Mouse (Mus musculus): ENCODE results near the gene Isl2. TPM values are rescaled to one million over a fixed set of nuclear protein-coding genes. Genes with fewer than 3 reads are reported as not detected.

Gene Isl2
- polyA plus RNA-seq, 1 experiment, result 4.8 TPM

DNA sequence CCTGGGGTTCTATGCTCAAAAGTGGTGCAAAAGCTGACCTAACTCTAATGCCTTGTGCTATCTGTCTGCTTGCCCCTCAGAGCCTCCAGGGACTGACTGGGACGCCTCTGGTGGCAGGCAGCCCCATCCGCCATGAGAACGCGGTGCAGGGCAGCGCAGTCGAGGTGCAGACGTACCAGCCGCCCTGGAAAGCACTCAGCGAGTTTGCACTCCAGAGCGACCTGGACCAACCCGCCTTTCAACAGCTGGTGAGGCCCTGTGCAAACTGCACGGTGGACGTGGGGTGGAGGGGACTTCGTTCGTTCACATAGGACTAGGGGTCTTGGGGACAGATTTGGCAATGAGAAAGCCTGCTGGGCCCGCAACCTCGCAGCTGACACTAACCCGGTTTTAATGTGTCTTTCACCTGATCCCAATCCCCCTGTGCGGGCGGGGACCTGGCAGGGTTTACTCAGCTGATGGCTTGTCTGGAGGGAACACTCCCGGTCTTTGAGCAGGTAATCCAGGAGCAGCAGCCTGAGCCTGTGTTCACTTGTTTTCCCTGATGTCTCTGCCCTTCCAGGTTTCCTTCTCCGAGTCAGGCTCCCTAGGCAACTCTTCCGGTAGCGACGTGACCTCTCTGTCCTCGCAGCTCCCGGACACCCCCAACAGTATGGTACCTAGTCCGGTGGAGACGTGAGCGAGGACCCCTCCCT lies 6.5 kb downstream of the Isl2 start:
- no peak overlapping the region for H3ac ChIP-seq (ENCODE audit: control insufficient read depth, insufficient read length, low read depth)
- no peak overlapping the region for H3K4me3 ChIP-seq (ENCODE audit: insufficient read depth, poor library complexity, severe bottlenecking)
- H3K36me3 ChIP-seq (ENCODE audit: control insufficient read depth, insufficient read depth), result no peaks in the 10 kb centered on the region
- no peaks in the 10 kb centered on the region for H3K27me3 ChIP-seq (ENCODE audit: control insufficient read depth, insufficient read depth, insufficient read length)
- no peak for TF ChIP-seq MAX (IDR thresholded peaks at IDR 0.05)
- TF ChIP-seq CTCF (IDR thresholded peaks at IDR 0.05; ENCODE audit: control insufficient read depth, insufficient read depth, insufficient read length), result no peak
- no peak for TF ChIP-seq FOSL1 (IDR thresholded peaks at IDR 0.05; ENCODE audit: insufficient read depth, low read length, poor library complexity, severe bottlenecking)
- TF ChIP-seq MYOD1 (IDR thresholded peaks at IDR 0.05; ENCODE audit: control insufficient read depth, insufficient read length, low read depth), result no peak
- TF ChIP-seq MYOG (IDR thresholded peaks at IDR 0.05; ENCODE audit: control insufficient read depth, extremely low read depth, insufficient read length), result no peak
- no peak for TF ChIP-seq USF1 (IDR thresholded peaks at IDR 0.05; ENCODE audit: low read depth)
- TF ChIP-seq CEBPB (IDR thresholded peaks at IDR 0.05; ENCODE audit: low read depth), result no peak
- H3K79me3 ChIP-seq (ENCODE audit: low read depth), result no peaks in the 10 kb centered on the region
- H3K79me2 ChIP-seq (ENCODE audit: control insufficient read depth, insufficient read depth), result no peaks in the 10 kb centered on the region

GRCm38 (mm10) chr9:55545556-55546175 lies 7.2 kb downstream of the Isl2 start:
- no peaks in the 10 kb centered on the region for H3K27me3 ChIP-seq (ENCODE audit: control insufficient read depth, insufficient read depth, insufficient read length)
- H3ac ChIP-seq (ENCODE audit: control insufficient read depth, insufficient read length, low read depth), result no peak overlapping the region
- H3K79me2 ChIP-seq (ENCODE audit: control insufficient read depth, insufficient read depth), result no peaks in the 10 kb centered on the region
- TF ChIP-seq MYOD1 (IDR thresholded peaks at IDR 0.05; ENCODE audit: control insufficient read depth, insufficient read length, low read depth) (no peak), USF1 (IDR thresholded peaks at IDR 0.05; ENCODE audit: low read depth) (no peak), MAX (IDR thresholded peaks at IDR 0.05) (no peak), FOSL1 (IDR thresholded peaks at IDR 0.05; ENCODE audit: insufficient read depth, low read length, poor library complexity, severe bottlenecking) (no peak), MYOG (IDR thresholded peaks at IDR 0.05; ENCODE audit: control insufficient read depth, extremely low read depth, insufficient read length) (no peak), CEBPB (IDR thresholded peaks at IDR 0.05; ENCODE audit: low read depth) (no peak), CTCF (IDR thresholded peaks at IDR 0.05; ENCODE audit: control insufficient read depth, insufficient read depth, insufficient read length) (no peak)
- H3K4me3 ChIP-seq (ENCODE audit: insufficient read depth, poor library complexity, severe bottlenecking), result no peak overlapping the region
- no peaks in the 10 kb centered on the region for H3K79me3 ChIP-seq (ENCODE audit: low read depth)
- H3K36me3 ChIP-seq (ENCODE audit: control insufficient read depth, insufficient read depth), result no peaks in the 10 kb centered on the region

GRCm38 (mm10) chr9:55546176-55547010 lies 7.9 kb downstream of the Isl2 start:
- TF ChIP-seq MYOD1 (IDR thresholded peaks at IDR 0.05; ENCODE audit: control insufficient read depth, insufficient read length, low read depth) (no peak), MAX (IDR thresholded peaks at IDR 0.05) (no peak), FOSL1 (IDR thresholded peaks at IDR 0.05; ENCODE audit: insufficient read depth, low read length, poor library complexity, severe bottlenecking) (no peak)

GRCm38 (mm10) chr9:55548871-55549270 lies 10.4 kb downstream of the Isl2 start:
- no peak overlapping the region for H3K4me3 ChIP-seq (ENCODE audit: insufficient read depth, poor library complexity, severe bottlenecking)
- H3ac ChIP-seq (ENCODE audit: control insufficient read depth, insufficient read length, low read depth), result no peak overlapping the region
- no peaks in the 10 kb centered on the region for H3K27me3 ChIP-seq (ENCODE audit: control insufficient read depth, insufficient read depth, insufficient read length)
- no peaks in the 10 kb centered on the region for H3K79me2 ChIP-seq (ENCODE audit: control insufficient read depth, insufficient read depth)
- H3K79me3 ChIP-seq (ENCODE audit: low read depth), result no peaks in the 10 kb centered on the region
- TF ChIP-seq USF1 (IDR thresholded peaks at IDR 0.05; ENCODE audit: low read depth), result no peak
- TF ChIP-seq CEBPB (IDR thresholded peaks at IDR 0.05; ENCODE audit: low read depth), result no peak
- TF ChIP-seq MYOG (IDR thresholded peaks at IDR 0.05; ENCODE audit: control insufficient read depth, extremely low read depth, insufficient read length), result no peak
- no peak for TF ChIP-seq FOSL1 (IDR thresholded peaks at IDR 0.05; ENCODE audit: insufficient read depth, low read length, poor library complexity, severe bottlenecking)
- H3K36me3 ChIP-seq (ENCODE audit: control insufficient read depth, insufficient read depth), result no peaks in the 10 kb centered on the region

More at GRCm38 (mm10) chr9:55546176-55547010, 7.9 kb downstream of the Isl2 start:
- no peak overlapping the region for H3ac ChIP-seq (ENCODE audit: control insufficient read depth, insufficient read length, low read depth)
- H3K4me3 ChIP-seq (ENCODE audit: insufficient read depth, poor library complexity, severe bottlenecking), result no peak overlapping the region
- H3K79me3 ChIP-seq (ENCODE audit: low read depth), result no peaks in the 10 kb centered on the region
- H3K36me3 ChIP-seq (ENCODE audit: control insufficient read depth, insufficient read depth), result no peaks in the 10 kb centered on the region
- no peaks in the 10 kb centered on the region for H3K27me3 ChIP-seq (ENCODE audit: control insufficient read depth, insufficient read depth, insufficient read length)
- no peaks in the 10 kb centered on the region for H3K79me2 ChIP-seq (ENCODE audit: control insufficient read depth, insufficient read depth)

- Histone ChIP-seq H3ac (ENCODE audit: control insufficient read depth, insufficient read length, low read depth) (no peak overlapping the region), H3K36me3 (ENCODE audit: control insufficient read depth, insufficient read depth) (no peaks in the 10 kb centered on the region), H3K4me3 (ENCODE audit: insufficient read depth, poor library complexity, severe bottlenecking) (no peak overlapping the region), H3K79me2 (ENCODE audit: control insufficient read depth, insufficient read depth) (no peaks in the 10 kb centered on the region), H3K27me3 (ENCODE audit: control insufficient read depth, insufficient read depth, insufficient read length) (no peaks in the 10 kb centered on the region), H3K79me3 (ENCODE audit: low read depth) (no peaks in the 10 kb centered on the region)
- TF ChIP-seq MYOD1 (IDR thresholded peaks at IDR 0.05; ENCODE audit: control insufficient read depth, insufficient read length, low read depth), result no peak
- TF ChIP-seq CEBPB (IDR thresholded peaks at IDR 0.05; ENCODE audit: low read depth), result no peak
Measured at GRCm38 (mm10) chr9:55549302-55549890, 10.9 kb downstream of the Isl2 start.
